Mouse (Mus musculus): Measurements from ENCODE around the gene Tspan4.

GRCm38 (mm10) chr7:141468522-141469211 is 6.4 kb upstream of the Tspan4 start:
- TF ChIP-seq POLR2A (IDR thresholded peaks at IDR 0.05; ENCODE audit: borderline replicate concordance, control insufficient read depth, low read depth, low read length) (no peak), CTCF (IDR thresholded peaks at IDR 0.05; ENCODE audit: control insufficient read depth, insufficient read depth, low read length) (peak; percentile 29; the same call in 1 of the 2 replicates)
